Mouse (Mus musculus): Measurements from ENCODE around the gene Rnf183.

DNA sequence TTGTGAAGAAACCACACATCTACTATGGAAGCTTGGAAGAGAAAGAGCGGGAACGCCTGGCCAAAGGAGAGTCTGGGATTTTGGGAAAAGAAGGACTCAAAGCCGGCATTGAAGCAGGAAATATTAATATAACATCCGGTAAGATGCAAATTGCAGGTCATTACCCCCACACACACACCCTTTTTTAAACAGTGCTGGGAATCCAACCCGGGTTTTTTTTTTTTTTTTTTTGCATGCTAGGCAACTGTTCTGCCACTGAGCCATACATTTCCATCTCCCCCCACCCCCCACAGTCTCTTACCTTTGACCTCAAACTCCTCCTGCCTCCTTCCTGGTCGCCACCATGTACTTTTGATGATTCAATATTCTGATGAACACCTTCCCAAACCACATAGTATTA is 25.4 kb downstream of the Rnf183 start:
- TF ChIP-seq CTCF (IDR thresholded peaks at IDR 0.05; ENCODE audit: low read depth, low read length) (no peak), POLR2A (IDR thresholded peaks at IDR 0.05; ENCODE audit: insufficient read depth, low read length) (no peak), EP300 (IDR thresholded peaks at IDR 0.05; ENCODE audit: insufficient read depth, low read depth, low read length) (no peak)

Measured in ES-Bruce4 (cell line).